Mouse (Mus musculus): ENCODE measurements around the gene Ccdc57. TPM values are rescaled to one million over a fixed set of nuclear protein-coding genes. Genes with fewer than 3 reads are reported as not detected.

Ccdc57 gene
- polyA plus RNA-seq, 1 experiment from 2014 or later: 9.2 TPM

- Histone ChIP-seq H3K27me3 (ENCODE audit: control insufficient read depth, insufficient read depth, low read length) (no peaks in the 10 kb centered on the region), H3K27ac (ENCODE audit: low read depth, low read length) (peak overlapping the region; percentile 49; the same call in 1 of the 2 replicates)
- ATAC-seq (ENCODE audit: low FRiP score, low TSS enrichment): no peak
These were observed 79.5 kb downstream of the Ccdc57 start for GRCm38 (mm10) chr11:120853158-120853557.

GRCm38 (mm10) chr11:120852083-120852935 lies 80.4 kb downstream of the Ccdc57 start:
- Histone ChIP-seq H3K27ac (ENCODE audit: low read depth, low read length) (peak overlapping the region; percentile 49; the same call in 1 of the 2 replicates), H3K4me3 (ENCODE audit: low read length) (no peak overlapping the region), H3K36me3 (ENCODE audit: control insufficient read depth, insufficient read depth, low read length) (0 out of 2 replicates have a peak, but pooled peaks cover 3% of the 10 kb centered on the region), H3K27me3 (ENCODE audit: control insufficient read depth, insufficient read depth, low read length) (no peaks in the 10 kb centered on the region), H3K4me2 (replicated peaks; ENCODE audit: low read depth, low read length) (no peak overlapping the region), H3K9ac (ENCODE audit: low read depth, low read length) (no peak overlapping the region), H3K9me3 (ENCODE audit: control insufficient read depth, low read length) (no peaks in the 10 kb centered on the region), H3K4me1 (ENCODE audit: control insufficient read depth, insufficient read depth, low read length) (peaks cover 19% of the 10 kb centered on the region; the same call in 1 of the 2 replicates)
- ATAC-seq (ENCODE audit: low FRiP score, low TSS enrichment): no peak
- 36% methylated on average over 11 of the region's 11 CpGs for WGBS

More at GRCm38 (mm10) chr11:120853158-120853557, 79.5 kb downstream of the Ccdc57 start:
- H3K4me2 ChIP-seq (replicated peaks; ENCODE audit: low read depth, low read length): no peak overlapping the region
- 98% methylated on average over 4 of the region's 4 CpGs for WGBS
- no peak overlapping the region for H3K9ac ChIP-seq (ENCODE audit: low read depth, low read length)
- H3K4me3 ChIP-seq (ENCODE audit: low read length): no peak overlapping the region
- peaks cover 19% of the 10 kb centered on the region; the same call in 1 of the 2 replicates for H3K4me1 ChIP-seq (ENCODE audit: control insufficient read depth, insufficient read depth, low read length)
- no peaks in the 10 kb centered on the region for H3K9me3 ChIP-seq (ENCODE audit: control insufficient read depth, low read length)
- peaks cover 9% of the 10 kb centered on the region; the same call in 1 of the 2 replicates for H3K36me3 ChIP-seq (ENCODE audit: control insufficient read depth, insufficient read depth, low read length)

- no peak for ATAC-seq (ENCODE audit: low FRiP score, low TSS enrichment)
- peaks cover 19% of the 10 kb centered on the region; the same call in 1 of the 2 replicates for H3K4me1 ChIP-seq (ENCODE audit: control insufficient read depth, insufficient read depth, low read length)
- no peak overlapping the region for H3K9ac ChIP-seq (ENCODE audit: low read depth, low read length)
- no peaks in the 10 kb centered on the region for H3K9me3 ChIP-seq (ENCODE audit: control insufficient read depth, low read length)
- no peak overlapping the region for H3K4me2 ChIP-seq (replicated peaks; ENCODE audit: low read depth, low read length)
- WGBS: 45% methylated on average over 2 of the region's 2 CpGs
- no peak overlapping the region for H3K4me3 ChIP-seq (ENCODE audit: low read length)
- peak overlapping the region; percentile 10; the same call in 1 of the 2 replicates for H3K27ac ChIP-seq (ENCODE audit: low read depth, low read length)
- H3K27me3 ChIP-seq (ENCODE audit: control insufficient read depth, insufficient read depth, low read length): no peaks in the 10 kb centered on the region
- H3K36me3 ChIP-seq (ENCODE audit: control insufficient read depth, insufficient read depth, low read length): no peaks in the 10 kb centered on the region
These were observed 81.1 kb downstream of the Ccdc57 start for GRCm38 (mm10) chr11:120851582-120851981.

GRCm38 (mm10) chr11:120851132-120851531 lies 81.5 kb downstream of the Ccdc57 start:
- H3K36me3 ChIP-seq (ENCODE audit: control insufficient read depth, insufficient read depth, low read length): no peaks in the 10 kb centered on the region

GRCm38 (mm10) chr11:120850331-120851030 lies 82.2 kb downstream of the Ccdc57 start:
- WGBS: 57% methylated on average over 2 of the region's 2 CpGs
- no peak overlapping the region for H3K9ac ChIP-seq (ENCODE audit: low read depth, low read length)
- peaks cover 19% of the 10 kb centered on the region; the same call in 1 of the 2 replicates for H3K4me1 ChIP-seq (ENCODE audit: control insufficient read depth, insufficient read depth, low read length)
- no peak overlapping the region for H3K4me2 ChIP-seq (replicated peaks; ENCODE audit: low read depth, low read length)
- H3K27ac ChIP-seq (ENCODE audit: low read depth, low read length): peak overlapping the region; percentile 10; the same call in 1 of the 2 replicates
- ATAC-seq (ENCODE audit: low FRiP score, low TSS enrichment): no peak
- H3K27me3 ChIP-seq (ENCODE audit: control insufficient read depth, insufficient read depth, low read length): no peaks in the 10 kb centered on the region
- H3K36me3 ChIP-seq (ENCODE audit: control insufficient read depth, insufficient read depth, low read length): no peaks in the 10 kb centered on the region
- no peaks in the 10 kb centered on the region for H3K9me3 ChIP-seq (ENCODE audit: control insufficient read depth, low read length)
- no peak overlapping the region for H3K4me3 ChIP-seq (ENCODE audit: low read length)

More at GRCm38 (mm10) chr11:120851132-120851531, 81.5 kb downstream of the Ccdc57 start:
- Histone ChIP-seq H3K9ac (ENCODE audit: low read depth, low read length) (no peak overlapping the region), H3K9me3 (ENCODE audit: control insufficient read depth, low read length) (no peaks in the 10 kb centered on the region), H3K27ac (ENCODE audit: low read depth, low read length) (peak overlapping the region; percentile 10; the same call in 1 of the 2 replicates), H3K27me3 (ENCODE audit: control insufficient read depth, insufficient read depth, low read length) (no peaks in the 10 kb centered on the region), H3K4me2 (replicated peaks; ENCODE audit: low read depth, low read length) (no peak overlapping the region), H3K4me3 (ENCODE audit: low read length) (no peak overlapping the region), H3K4me1 (ENCODE audit: control insufficient read depth, insufficient read depth, low read length) (peaks cover 19% of the 10 kb centered on the region; the same call in 1 of the 2 replicates)
- WGBS: 58% methylated on average over 1 of the region's 1 CpGs
- ATAC-seq (ENCODE audit: low FRiP score, low TSS enrichment): no peak

GRCm38 (mm10) chr11:120846725-120847475 lies 85.8 kb downstream of the Ccdc57 start:
- H3K4me3 ChIP-seq (ENCODE audit: low read length): no peak overlapping the region
- H3K4me1 ChIP-seq (ENCODE audit: control insufficient read depth, insufficient read depth, low read length): peaks cover 6% of the 10 kb centered on the region; the same call in 1 of the 2 replicates
- H3K4me2 ChIP-seq (replicated peaks; ENCODE audit: low read depth, low read length): no peak overlapping the region
- ATAC-seq (ENCODE audit: low FRiP score, low TSS enrichment): no peak
- no peak overlapping the region for H3K27ac ChIP-seq (ENCODE audit: low read depth, low read length)
- WGBS: 86% methylated on average over 9 of the region's 9 CpGs
- H3K27me3 ChIP-seq (ENCODE audit: control insufficient read depth, insufficient read depth, low read length): no peaks in the 10 kb centered on the region
- no peaks in the 10 kb centered on the region for H3K36me3 ChIP-seq (ENCODE audit: control insufficient read depth, insufficient read depth, low read length)
- H3K9me3 ChIP-seq (ENCODE audit: control insufficient read depth, low read length): no peaks in the 10 kb centered on the region
- no peak overlapping the region for H3K9ac ChIP-seq (ENCODE audit: low read depth, low read length)

GRCm38 (mm10) chr11:120844329-120844728 lies 88.3 kb downstream of the Ccdc57 start:
- ATAC-seq (ENCODE audit: low FRiP score, low TSS enrichment): no peak
- H3K9me3 ChIP-seq (ENCODE audit: control insufficient read depth, low read length): no peaks in the 10 kb centered on the region
- no peak overlapping the region for H3K27ac ChIP-seq (ENCODE audit: low read depth, low read length)
- no peaks in the 10 kb centered on the region for H3K4me1 ChIP-seq (ENCODE audit: control insufficient read depth, insufficient read depth, low read length)
- no peak overlapping the region for H3K4me2 ChIP-seq (replicated peaks; ENCODE audit: low read depth, low read length)
- H3K4me3 ChIP-seq (ENCODE audit: low read length): no peak overlapping the region
- H3K9ac ChIP-seq (ENCODE audit: low read depth, low read length): no peak overlapping the region
- WGBS: 86% methylated on average over 4 of the region's 4 CpGs
- H3K36me3 ChIP-seq (ENCODE audit: control insufficient read depth, insufficient read depth, low read length): no peaks in the 10 kb centered on the region
- H3K27me3 ChIP-seq (ENCODE audit: control insufficient read depth, insufficient read depth, low read length): no peaks in the 10 kb centered on the region

- Histone ChIP-seq H3K27ac (ENCODE audit: low read depth, low read length) (no peak overlapping the region), H3K27me3 (ENCODE audit: control insufficient read depth, insufficient read depth, low read length) (no peaks in the 10 kb centered on the region), H3K4me2 (replicated peaks; ENCODE audit: low read depth, low read length) (no peak overlapping the region), H3K9me3 (ENCODE audit: control insufficient read depth, low read length) (no peaks in the 10 kb centered on the region), H3K36me3 (ENCODE audit: control insufficient read depth, insufficient read depth, low read length) (no peaks in the 10 kb centered on the region), H3K4me1 (ENCODE audit: control insufficient read depth, insufficient read depth, low read length) (no peaks in the 10 kb centered on the region), H3K4me3 (ENCODE audit: low read length) (no peak overlapping the region), H3K9ac (ENCODE audit: low read depth, low read length) (no peak overlapping the region)
- ATAC-seq (ENCODE audit: low FRiP score, low TSS enrichment): no peak
- WGBS: 66% methylated on average over 8 of the region's 8 CpGs
These were observed 99.0 kb downstream of the Ccdc57 start for GRCm38 (mm10) chr11:120833555-120834280.
